23 mouse cellular contexts compared by ENCODE assay signal in genomic region chr3:152956038-152956437, GRCm38 (mm10). TPM values are rescaled to one million over a fixed set of nuclear protein-coding genes. Genes with fewer than 3 reads are reported as not detected.
"Had no signal": no experiment of that assay in that cellular context is flagged by ENCODE, and none has a peak within 500 bp of the region (broad histone marks: within the 10 kb centered on the region; RNA-seq: fewer than 3 reads in every experiment).

No protein-coding gene starts in this region.

- H3K36me3 ChIP-seq: limb, embryonic 10.5 days; limb, embryonic 13.5 days; midbrain, embryonic 10.5 days had no signal

- DNase-seq: kidney, adult 2 months; kidney, postnatal 36 days; liver, postnatal 0 days; lung, embryonic 14.5 days; midbrain, embryonic 14.5 days; right cerebral cortex, adult 18-20 months; right cerebral cortex, postnatal 14 days; right cerebral cortex, postnatal 4 days; spleen, adult 18-20 months; thymus, adult 2 months; thymus, postnatal 14 days; thymus, postnatal 4 days had no signal

- H3K27ac ChIP-seq: kidney, postnatal 0 days; limb, embryonic 10.5 days; limb, embryonic 13.5 days; liver, embryonic 14.5 days; macrophage; midbrain, embryonic 10.5 days had no signal

- ATAC-seq: intestine, postnatal 0 days; liver, postnatal 0 days; lung, postnatal 0 days had no signal

- H3K4me1 ChIP-seq: limb, embryonic 10.5 days; limb, embryonic 13.5 days; midbrain, embryonic 10.5 days had no signal

- H3K9ac ChIP-seq: limb, embryonic 13.5 days; liver, embryonic 14.5 days; liver, postnatal 0 days; lung, embryonic 14.5 days had no signal

- H3K27me3 ChIP-seq: limb, embryonic 13.5 days had no signal

- H3K4me3 ChIP-seq: limb, embryonic 10.5 days; limb, embryonic 13.5 days; megakaryocyte, embryonic 14.5 days; midbrain, embryonic 10.5 days; myocyte had no signal

- H3K4me2 ChIP-seq: limb, embryonic 13.5 days; lung, embryonic 14.5 days had no signal

- H3K9me3 ChIP-seq: limb, embryonic 10.5 days; limb, embryonic 13.5 days; midbrain, embryonic 10.5 days had no signal

RNA-seq across cellular contexts. Expression of gene St6galnac5, which starts 26.0 kb away (rescaled TPM):
- total RNA-seq: liver, adult 2 months had no signal
- polyA plus RNA-seq: liver, adult 2 months; macrophage; myocyte had no signal
